Mouse (Mus musculus): ENCODE results near the gene Gpc6.

GRCm38 (mm10) chr14:117407824-117408524, 482.9 kb downstream of the Gpc6 start:
- TF ChIP-seq CTCF (IDR thresholded peaks at IDR 0.05) (no peak), POLR2A (IDR thresholded peaks at IDR 0.05; ENCODE audit: insufficient read depth, low read depth, low read length) (no peak)
